Mouse (Mus musculus): ENCODE results near the gene H2al2b.
"Not testable (repeated sequence)": the region's sequence is repeated elsewhere in the genome, so short reads cannot be mapped to it uniquely, and the experiment has no call there.

The H2al2b gene

GRCm38 (mm10) chrY:2720574-2720973 is at the start of gene H2al2b:
TSS of gene H2al2b (minus strand) at chrY:2720674.
- not testable (repeated sequence) for DNase-seq (ENCODE audit: inconsistent ontology term)
